Mouse (Mus musculus): ENCODE results near the gene Sez6l. TPM values are rescaled to one million over a fixed set of nuclear protein-coding genes. Genes with fewer than 3 reads are reported as not detected.

Sez6l gene
- 10 to 100 TPM in 1 of 4 experiments, 1 to 10 TPM in 3; 5.5 to 10.8 (median 7.5) TPM for total RNA-seq (2022)

DNA sequence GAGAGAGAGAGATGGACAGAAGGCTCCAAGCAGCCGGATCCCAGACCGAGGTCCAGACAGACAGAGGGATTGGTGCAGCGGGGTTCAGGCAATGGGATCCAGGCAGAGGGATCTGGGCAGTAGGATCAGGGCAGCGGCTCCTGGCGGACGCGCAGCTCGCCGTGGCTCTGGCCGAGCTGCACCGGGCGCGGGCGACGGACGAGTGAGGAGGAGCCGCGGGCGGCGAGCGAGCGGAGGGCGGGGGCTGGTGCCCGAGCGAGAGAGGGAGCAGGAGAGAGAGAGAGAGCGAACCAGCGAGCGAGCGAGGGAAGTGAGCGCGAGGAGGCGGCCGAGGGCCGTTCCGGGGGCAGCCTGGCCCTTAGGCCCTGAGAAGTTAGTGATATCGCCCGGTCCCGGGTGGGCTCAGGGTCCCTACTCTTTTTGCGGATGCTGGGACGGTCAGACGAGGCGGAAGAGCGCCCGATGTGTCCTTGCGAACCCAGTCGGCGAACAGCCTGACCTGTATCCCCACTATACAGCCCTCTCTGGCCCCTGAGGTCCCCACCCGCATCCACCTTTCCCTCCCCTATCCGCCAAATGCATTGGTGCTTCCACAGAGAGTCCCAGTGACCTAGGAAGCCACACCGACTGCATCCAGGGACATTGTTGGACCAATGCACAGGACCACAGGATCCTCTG lies at the start of gene Sez6l:
Gene Sez6l, minus strand, starts transcription at position 193 of the 678 bp plus-strand sequence.
- no peak for DNase-seq

DNA sequence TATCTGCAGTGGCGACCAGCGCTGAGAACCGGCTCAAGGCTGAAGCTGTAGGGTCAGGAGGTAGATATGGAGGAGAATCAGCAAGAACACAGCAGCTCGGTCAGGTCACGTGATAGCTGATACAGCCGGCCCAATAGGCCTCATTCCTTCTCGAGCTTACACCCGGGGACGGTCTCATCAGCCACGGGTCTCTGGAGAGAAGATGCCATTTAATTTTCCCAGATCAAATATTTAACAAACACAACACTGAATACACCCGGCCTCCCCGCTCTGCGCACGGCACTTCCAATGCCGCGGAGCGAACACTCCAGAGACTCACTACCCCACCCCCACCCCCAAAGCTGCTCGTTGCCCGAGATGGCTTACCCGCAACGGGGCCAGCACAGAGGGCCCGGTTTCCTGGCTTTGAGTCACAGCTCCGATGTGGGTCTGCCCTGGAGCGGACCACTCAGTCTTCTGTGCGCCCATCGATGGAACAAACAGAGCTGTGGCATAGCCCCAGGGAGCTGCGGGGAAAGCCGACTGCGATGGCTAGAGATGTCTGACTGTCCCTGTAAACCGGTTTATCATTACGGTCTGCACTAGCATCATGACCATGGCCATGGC lies 48.7 kb upstream of the Sez6l start:
- DNase-seq, result no peak

DNA sequence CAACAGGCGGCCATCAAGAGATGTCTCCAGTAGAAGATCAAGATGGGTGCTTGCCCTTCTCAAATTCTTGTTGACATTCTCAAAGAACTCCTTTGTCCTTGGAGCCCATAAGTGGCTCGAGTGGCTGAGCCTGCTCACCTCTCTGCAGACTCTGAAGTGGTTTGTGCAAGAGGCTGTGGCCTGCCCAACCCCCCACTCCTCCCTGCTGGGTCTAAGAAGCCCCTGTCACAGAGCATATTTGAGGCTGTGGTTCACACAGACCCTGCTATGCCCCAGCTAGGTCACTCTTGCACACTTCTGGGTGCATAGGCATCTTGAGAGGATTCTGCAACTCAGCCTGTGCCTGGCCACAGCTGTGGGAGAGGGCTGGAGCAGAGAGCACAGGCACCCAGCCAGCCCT lies 46.0 kb upstream of the Sez6l start:
- no peak for DNase-seq

DNA sequence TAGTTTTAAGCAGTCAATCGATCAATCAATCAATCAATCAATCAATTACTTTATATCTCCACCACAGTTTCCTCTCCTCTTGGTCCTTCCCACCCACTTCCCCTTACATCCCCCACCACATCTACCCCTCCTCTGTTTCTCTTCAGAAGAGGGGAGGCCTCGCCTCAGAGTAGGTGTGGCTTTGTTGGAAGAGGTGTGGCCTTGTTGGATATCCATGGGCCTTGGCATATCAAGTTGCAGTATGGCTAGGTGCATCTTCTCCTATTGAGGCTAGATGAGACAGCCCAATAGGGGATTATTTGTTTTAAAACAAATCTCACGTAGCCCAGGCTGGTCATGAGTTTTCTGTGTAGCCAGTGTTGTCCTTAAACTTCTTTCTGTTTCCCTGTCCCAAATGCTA lies 43.3 kb upstream of the Sez6l start:
- no peak for DNase-seq

DNA sequence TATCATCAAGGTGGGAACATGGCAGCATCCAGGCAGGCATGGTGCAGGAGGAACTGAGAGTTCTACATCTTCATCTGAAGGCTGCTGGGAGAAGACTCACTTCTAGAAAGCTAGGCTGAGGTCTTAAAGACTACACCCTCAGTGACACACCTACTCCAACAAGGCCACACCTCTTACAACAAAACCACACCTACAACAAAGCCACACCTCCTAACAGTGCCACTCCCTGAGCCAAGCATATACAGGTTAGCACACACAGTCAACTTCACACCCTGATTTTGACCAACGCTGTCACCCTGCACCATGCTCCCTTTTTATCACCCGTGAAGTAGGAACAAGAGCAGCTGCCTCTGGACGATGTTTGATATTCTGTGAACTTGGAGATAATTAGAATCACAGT lies 42.4 kb upstream of the Sez6l start:
- no peak for DNase-seq

DNA sequence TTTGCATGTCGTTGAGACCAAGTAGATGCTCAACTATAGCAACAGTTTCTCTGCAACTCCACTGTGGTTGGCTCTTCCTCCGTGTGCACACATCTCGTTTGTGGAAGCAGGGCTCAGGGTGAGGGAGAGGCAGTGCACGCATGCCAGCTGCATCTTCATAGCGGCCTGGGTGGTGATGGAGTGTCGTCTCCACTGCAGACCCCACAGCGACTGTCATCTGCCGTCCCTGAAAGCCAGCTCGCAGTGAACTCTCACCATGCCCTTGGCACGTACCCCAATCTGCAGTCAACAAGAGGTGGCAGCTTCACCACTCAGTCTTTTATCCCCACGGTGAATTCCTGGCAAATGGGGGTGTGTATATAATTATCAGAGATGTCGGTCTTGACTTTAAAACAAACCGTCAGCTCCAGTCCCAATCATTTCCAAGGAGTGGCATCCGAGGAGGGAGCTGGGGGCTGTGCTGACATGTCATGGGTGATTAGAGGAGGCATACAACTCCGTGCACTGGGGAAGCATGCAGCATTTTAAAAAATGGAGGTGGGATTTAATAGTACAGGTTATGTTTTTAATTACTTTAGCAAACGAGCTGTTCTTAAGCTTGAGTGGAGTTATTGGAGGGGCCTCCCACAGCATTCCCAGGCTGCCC lies 40.7 kb upstream of the Sez6l start:
- DNase-seq, result no peak

DNA sequence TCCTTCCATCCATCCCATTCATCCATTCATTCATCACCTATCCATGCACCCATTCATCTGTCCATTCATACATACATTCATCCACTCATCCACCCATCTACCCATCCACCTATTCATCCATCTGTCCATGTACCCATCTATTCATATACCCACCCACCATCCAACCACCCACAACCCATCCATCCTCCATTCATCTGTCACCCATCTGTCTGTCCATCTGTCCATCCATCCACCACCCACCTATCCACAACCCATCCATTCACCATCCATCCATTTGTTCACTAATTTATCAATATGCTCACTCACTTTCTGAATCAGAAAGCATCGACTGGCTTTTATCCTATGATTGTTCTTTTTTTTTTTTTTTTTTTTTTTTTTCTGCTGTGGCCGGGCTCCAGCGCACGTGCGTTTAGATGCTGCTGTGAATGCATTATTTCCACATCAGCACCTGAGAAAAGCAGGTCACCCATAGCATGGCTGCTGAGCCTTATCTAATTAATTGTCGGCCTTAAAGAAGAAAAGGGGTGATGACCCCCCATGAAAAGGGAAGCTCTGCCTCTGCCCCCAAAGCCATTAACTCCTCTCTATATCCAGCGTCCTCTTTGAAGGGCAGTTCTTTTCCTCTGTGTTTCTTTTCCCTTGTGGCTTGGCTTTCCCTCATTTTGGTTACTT lies 39.1 kb upstream of the Sez6l start:
- DNase-seq, result no peak

DNA sequence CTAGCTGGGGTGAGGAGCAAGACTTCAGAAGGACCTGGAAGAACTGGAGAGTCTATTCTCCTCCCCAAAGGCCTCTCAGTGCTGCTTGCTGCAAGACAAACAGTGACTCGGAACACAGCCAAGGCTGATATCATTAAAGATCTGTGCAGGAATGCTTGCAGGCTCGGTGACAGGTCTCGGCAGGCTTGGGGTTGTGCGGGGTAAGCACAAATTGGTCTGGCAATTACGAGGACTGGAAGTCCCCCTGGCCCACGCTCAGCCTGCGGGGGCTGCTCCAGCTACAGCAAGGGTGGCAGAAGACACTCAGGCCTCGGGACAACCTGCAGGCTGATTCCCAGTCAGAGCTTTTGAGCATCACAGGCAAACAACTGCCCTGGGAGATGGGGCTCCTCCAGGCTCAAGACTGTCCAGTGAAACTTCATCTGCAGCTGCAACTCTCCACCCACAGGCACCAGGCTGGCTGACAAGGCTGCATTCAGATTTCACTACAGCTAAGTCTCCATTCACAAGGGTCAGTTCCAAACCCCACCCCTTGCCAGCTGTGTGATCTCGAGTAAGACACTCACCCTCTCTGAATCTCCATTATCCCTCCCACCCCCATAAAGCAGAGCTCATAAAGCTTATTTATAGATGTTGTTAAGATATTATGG lies 31.0 kb upstream of the Sez6l start:
- peak; percentile 14 for DNase-seq

DNA sequence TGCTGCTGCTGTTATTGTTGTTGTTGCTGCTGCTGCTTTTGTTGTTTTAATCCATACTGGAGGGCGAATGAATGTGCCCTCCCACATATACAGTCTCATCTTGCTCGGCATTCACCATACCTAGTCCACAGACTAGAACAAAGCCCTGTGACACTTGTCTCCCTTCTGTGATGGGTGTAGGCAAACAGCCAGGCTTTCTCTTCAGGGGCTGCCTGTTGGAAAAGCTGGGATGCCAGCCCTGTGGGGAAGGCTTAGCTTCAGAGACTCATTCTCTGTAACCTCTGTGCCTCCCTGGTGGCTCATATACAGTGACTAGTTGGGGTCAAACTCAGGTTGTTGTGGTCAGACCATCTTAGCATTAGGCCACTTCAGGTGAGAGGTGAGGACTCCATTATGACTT lies 30.1 kb upstream of the Sez6l start:
- DNase-seq, result no peak

DNA sequence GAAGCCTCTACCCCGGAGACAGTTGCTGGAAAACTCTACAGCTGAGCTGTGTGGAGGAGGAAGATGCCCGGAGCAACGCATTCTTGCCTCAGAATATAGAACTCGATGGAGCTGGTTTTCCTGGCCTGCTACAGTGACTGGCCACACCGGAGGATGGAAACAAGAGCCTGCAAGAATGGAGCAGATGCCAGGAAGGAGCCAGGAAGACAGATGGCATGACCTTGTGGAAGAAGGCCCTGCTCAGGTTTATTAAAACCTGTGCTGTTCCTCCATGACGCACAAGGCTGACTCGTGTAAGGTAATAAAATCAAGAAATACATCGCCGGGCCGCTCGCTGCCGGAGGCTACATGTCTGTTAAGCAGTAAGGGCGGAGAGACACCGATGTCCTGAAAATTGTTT lies 28.4 kb upstream of the Sez6l start:
- no peak for DNase-seq

DNA sequence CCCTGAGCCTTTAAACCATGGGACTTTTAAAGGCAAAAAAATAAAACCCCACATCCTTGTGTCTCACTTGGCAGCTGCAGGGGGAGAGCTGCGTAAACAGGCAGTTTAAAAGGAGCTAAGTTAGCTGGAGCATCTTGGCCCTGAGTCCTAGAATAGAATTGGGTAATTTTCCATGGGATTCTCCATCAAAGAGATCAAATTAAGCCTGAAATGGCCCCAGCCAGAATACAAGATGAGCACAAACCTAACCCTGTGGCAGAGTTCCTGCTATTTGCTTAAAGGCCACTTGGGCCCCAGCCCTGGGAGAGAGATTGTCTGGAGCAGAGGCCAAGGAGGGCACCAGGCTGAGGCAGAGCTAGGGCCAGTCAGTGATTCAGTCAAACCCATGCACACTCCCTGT lies 27.3 kb upstream of the Sez6l start:
- no peak for DNase-seq

DNA sequence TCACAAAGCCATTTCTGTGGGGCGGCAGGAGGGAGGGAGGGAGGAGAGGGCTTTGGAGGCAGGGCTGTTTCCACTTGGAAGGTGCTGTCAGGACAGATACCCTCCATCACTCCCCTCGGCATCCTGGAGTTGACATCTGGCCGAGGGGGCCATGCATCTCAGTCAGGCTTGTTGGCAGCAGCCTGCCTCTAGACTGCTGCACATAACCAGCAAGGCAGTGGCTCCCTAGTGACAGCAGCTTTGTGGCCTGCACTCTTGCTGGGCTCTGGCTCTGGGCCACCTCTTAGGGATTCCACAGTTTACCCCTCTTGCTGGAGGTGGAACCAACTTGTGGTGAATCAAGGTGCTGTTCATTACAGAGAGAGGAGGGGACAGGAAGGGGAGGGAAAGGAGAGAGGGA lies 26.6 kb upstream of the Sez6l start:
- no peak for DNase-seq

DNA sequence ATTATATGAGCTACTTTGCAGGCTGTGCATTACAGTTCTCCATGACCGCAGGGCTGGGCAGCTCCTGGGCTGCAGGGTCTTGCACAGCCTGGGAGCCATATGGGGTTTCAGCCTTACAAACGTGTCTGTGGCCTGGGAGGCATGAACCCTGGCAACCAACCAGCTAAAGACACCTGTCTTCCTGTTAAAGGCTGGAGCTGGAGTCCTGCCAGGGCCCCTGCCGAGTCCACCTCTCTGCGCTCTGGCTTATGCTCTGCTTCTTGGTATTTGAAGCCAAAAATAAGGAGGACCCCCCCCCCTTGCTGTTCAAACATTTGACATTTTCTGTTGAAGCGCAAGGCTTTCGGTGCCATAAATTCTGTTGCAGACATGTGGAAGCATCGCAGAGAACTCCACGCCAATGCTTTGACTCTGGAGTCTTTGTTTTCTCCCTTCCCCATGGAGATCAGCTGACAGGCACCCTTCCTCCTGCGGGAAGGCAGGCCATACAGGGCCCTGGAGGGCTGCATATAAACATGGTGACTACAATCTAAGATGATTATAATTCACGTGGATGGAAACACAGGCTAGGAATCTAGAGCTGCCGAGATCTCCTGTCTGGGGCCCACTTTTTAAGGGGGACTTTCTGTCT lies 23.4 kb upstream of the Sez6l start:
- no peak for DNase-seq

DNA sequence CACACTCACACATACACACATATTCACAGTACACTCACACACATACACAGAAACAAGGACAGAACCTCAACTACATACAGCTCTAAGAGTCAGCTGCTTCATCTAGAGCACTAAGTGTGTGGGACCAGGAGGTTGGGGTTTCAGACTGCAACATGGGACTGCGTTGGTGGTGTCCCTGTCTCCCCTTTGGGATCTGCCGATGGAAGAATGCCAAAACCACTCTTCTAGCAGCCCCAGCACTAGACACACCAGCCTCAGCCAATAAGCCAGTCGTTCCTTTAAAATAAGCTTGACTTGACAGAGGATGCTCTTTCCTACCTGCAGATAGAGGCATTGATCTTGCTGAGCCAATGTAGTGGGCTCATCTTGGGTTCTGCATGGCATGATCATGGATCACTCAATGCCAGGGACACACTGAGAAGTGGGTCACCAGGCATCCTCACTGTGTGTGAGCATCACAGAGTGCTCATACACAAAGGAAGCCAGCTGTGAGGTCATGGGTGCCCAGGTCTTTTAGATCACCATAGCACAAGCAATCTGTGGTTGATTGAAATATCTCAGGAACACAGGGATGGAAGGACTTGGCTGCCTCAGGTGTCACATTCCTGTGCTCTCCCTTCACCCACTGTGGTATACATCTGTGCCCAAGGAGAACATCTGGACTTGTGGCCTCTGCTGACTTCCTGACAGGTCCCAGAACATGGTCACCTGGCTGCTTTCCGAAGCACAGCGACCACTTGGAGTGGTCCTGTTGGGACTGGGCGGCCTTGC lies 22.7 kb upstream of the Sez6l start:
- no peak for DNase-seq

DNA sequence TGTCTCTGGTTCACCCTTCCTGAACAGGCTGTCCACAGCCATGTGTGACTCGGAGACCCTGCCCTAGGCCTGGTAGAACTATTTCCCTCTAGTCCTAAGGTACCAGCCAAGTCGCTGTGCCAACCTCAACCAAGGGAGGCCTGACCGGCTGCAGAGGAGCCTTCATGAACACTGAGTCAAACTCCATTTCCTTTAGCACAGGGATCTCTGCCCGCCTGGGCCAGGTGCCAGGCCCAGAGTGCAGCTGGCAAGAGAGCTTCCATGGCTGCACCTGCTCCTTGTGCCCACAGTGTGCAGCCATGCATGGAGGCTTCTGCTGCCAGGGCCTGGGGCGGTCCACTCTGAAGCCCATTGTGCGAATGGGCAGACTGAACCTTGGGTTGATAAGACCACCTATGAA lies 20.9 kb upstream of the Sez6l start:
- no peak for DNase-seq

DNA sequence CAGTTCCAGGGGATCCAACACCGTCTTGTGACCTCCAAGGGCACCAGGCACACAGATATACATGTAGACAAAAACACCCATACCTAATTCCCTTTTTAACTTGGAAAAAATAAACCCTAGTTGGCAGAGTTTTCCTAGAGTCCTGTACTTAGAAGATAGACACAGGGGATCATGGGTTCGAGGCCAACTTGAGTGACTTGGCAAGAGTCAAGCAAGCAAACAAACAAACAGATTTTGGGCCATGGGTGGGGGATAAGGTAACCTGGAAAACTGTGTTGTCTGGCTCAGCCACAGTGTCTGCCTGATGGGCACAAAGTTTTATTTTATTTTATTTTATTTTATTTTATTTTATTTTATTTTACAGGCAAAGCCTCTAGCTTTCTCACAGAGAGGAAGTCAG lies 20.3 kb upstream of the Sez6l start:
- DNase-seq, result no peak

DNA sequence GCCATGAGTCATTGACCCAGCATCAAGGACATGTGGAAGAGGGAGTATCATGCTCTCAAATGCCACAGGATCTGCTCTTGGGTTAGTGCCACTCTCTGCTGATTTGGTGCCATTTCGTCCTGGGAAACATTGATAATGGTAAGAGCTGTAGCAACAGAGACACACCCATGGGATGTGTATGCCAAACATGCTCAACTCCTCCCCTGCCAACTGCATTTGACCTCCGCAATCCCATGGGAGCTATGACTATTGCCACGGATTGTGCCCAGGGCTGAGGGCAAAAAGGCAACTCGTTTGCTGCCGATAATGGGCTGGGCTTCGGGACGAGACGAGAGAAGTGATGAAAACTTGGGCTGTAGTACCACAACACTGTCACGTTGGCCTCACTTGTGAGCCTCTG lies 19.7 kb upstream of the Sez6l start:
- DNase-seq, result no peak

DNA sequence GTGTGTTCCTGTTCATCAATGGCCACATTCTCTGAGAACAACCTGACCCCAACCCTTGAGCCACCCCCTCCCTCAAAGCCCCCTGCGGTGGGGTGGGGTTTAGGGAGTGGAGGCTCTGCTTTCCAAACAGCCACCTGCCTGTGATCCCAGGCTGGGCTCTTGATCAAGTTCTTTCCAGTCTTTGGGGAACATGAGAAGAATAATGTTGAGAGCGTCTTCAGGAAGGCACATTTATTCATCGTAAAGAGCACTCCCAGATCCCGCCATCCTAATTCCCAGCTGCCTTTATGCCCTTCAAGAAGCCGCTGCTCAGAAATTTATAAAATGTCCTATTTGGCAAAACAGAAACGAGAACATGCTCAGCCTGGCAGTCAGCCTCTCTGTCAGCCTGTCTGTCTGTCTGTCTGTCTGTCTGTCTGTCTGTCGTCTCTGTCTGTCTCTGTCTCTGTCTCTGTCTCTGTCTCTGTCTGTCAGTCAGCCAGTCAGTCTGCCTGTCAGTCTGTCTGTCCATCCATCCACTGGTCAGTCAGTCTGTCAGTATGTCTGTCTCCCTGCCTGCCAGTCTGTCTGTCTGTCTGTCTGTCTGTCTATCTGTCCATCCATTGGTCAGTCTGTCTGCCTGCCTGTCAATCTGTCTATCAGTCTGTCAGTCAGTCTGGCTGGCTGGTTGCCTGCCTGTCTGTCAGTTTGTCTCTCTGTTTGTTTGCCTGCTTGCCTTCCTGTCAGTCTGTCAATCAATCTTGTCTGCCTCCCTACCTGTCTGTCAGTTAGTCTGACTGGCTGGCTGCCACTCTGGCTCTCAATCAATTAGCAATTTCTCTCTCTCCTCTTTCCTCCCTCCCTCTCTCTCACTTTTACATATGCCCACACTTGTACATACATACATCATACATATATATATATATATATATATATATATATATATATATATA lies 19.0 kb upstream of the Sez6l start:
- DNase-seq, result no peak

DNA sequence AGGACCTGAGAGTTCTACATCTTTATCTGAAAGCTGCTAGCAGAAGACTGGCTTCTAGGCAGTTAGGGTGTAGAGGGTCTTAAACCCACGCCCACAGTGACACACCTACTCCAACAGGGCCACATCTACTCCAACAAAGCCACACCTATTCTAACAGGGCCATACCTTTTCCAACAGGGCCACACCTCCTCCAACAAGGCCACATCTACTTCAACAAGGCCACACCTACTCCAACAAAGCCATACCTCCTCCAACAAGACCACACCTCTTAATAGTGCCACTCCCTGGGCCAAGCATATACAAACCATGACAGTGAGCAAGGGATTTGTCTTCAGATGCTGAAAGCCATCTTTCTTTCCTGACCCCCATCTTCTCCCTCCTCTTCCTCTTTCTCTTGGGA lies 14.7 kb upstream of the Sez6l start:
- DNase-seq, result no peak

DNA sequence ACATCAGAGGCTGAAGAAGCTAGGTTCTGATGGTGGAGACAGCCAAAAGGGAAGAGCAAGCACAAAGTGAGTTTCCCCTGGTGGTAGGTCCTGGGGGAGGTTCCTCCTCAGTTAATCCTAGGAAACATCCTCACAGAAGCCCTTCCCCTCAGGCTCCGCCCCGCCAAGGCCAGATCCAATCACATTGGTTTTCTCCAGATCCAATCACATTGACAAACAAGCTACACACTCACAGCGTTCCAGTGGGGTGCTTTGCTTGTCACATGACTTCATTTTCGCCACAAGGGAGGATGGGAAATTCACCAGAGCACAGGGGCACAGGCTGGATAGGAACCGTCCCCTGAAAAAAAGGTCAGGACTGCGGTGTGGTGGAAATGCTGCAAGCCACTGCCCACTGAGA lies 9.1 kb upstream of the Sez6l start:
- no peak for DNase-seq

All from adrenal gland, adult 8-10 months (tissue).